Mouse (Mus musculus) forebrain, embryonic 12.5 days (tissue): ENCODE measurements around the gene Cyb5r3. TPM values are rescaled to one million over a fixed set of nuclear protein-coding genes. Genes with fewer than 3 reads are reported as not detected.
A peak's percentile ranks its signal among the peaks of the same experiment; 100 is the strongest.

ENCODE experiments used
- ATAC-seq: fragments of 200-750 bp; cut with Nextera tagmentation; 2 replicates; pipeline ENCODE4 v1.8.0; 2017; ENCODE audit warnings: moderate TSS enrichment; ENCODE audit not compliant: low FRiP score
- H3K27ac ChIP-seq: fragments of 300-500 bp; sonication (generic); 2 replicates; pipeline ENCODE4 v1.5.1; 2016; ENCODE audit warnings: mild to moderate bottlenecking
- H3K27me3 ChIP-seq: fragments of 300-500 bp; sonication (generic); 2 replicates; pipeline ENCODE4 v1.6.1; 2016; ENCODE audit warnings: mild to moderate bottlenecking
- H3K36me3 ChIP-seq: fragments of 300-500 bp; sonication (generic); replicated peaks from 2 replicates; pipeline ENCODE4 v1.6.1; 2016; ENCODE audit warnings: mild to moderate bottlenecking
- H3K4me1 ChIP-seq: fragments of 300-500 bp; sonication (generic); 2 replicates; pipeline ENCODE4 v1.6.1; 2016
- H3K4me2 ChIP-seq: fragments of 300-500 bp; sonication (generic); 2 replicates; pipeline ENCODE4 v1.6.1; 2016; ENCODE audit warnings: mild to moderate bottlenecking, moderate library complexity
- H3K4me3 ChIP-seq: fragments of 300-500 bp; sonication (generic); replicated peaks from 2 replicates; pipeline ENCODE4 v1.5.1; 2016; ENCODE audit warnings: mild to moderate bottlenecking
- H3K9ac ChIP-seq: fragments of 300-500 bp; sonication (generic); 2 replicates; pipeline ENCODE4 v1.6.1; 2016; ENCODE audit warnings: mild to moderate bottlenecking
- H3K9me3 ChIP-seq: fragments of 300-500 bp; sonication (generic); 2 replicates; pipeline ENCODE4 v1.6.1; 2016
- WGBS: fragments of 180-500 bp; shearing (Covaris S2); methylation state at CpG from one replicate; pipeline ENCODE4 v1.1.7; 2016; 5-methylcytosine and 5-hydroxymethylcytosine counted together
- polyA plus RNA-seq: library from polyadenylated mRNA; unstranded; fragments of >200 nt; fragmentation: Nextera tagmentation; extraction: Ambion mirVana; gene quantifications from 2 replicates; pipeline ENCODE4 v1.2.1, GENCODE M21; 2016

Cyb5r3 gene
- polyA plus RNA-seq, 1 experiment from 2014 or later, result 125 TPM

DNA sequence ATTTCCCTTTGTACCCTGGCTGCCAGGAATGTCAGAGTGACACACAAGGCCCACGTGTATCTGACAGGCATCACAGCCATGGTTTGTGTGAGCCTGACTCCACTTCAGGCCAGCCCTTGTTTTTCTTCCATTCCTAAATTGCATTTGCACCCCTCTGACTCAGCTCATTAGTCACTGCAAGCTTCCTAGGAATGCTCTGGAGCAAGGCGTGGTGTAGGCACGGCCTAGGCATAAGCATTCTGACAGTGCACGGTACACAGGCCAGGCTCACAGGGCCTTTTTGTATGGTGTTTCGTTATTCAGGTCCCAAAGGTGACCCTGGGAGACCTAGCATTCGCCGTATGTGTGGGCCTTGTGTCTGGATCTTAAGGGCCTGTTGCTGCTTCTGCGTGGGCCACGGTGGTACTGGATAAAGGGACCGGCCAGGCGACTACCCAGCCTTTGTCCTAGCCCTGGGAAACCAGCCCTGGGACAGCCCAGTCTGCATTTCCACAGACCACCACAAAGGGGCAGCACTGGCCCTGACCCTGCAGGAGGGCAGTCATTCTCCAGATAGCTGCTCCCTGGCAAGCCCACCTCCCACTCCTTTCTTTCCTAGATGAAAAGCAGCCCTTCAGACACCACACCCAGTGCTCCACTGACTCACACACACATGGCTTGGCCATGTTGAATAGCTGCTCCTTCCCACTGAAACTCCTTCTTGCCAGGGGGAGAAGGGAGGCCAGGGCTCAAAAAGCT lies 15.3 kb downstream of the Cyb5r3 start:
- Histone ChIP-seq H3K9me3 (no peaks in the 10 kb centered on the region), H3K9ac (no peak overlapping the region), H3K27ac (no peak overlapping the region), H3K4me2 (no peak overlapping the region), H3K4me1 (peaks cover 9% of the 10 kb centered on the region), H3K27me3 (no peaks in the 10 kb centered on the region), H3K4me3 (no peak overlapping the region), H3K36me3 (peaks cover 57% of the 10 kb centered on the region)
- ATAC-seq, result no peak
- WGBS, result 70% methylated on average over 11 of the region's 11 CpGs

DNA sequence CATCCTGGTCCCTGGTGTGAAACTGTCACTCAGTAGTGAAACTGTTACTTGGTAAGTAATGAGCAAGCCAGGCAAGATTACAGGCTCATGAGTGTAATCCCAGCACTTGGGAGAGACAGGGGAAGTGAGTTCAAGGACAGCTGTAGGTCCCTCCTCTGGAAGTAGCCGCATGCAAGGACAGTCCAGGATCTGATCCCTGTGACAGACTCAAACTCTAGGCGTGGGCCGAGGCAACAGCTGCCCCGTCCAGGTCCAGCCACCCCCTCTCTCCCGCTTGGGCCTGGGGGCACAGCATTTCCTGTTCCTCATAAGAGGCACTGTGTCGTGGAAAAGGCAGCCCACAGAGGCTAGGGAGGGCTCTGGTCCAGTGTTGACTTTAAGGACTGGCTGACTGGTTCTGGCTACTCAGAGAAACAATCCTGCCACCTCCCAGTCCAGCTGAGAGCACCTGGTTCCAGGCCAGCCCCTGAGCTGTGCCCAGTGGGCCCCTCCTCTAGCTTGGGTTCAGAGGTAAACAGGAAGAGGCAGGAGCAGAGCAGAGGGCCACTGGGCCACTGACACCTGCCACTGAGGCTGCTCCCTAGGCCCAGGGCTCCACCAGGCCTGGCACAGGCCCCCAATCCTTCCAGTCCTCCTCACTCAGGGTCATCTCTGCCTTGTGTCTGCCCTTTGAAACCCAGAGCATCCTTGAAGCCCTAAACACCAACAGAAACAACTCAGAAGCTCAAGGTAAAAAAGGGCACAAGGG lies 16.5 kb downstream of the Cyb5r3 start:
- Histone ChIP-seq H3K4me1 (peaks cover 1% of the 10 kb centered on the region; the same call in 1 of the 2 replicates), H3K9ac (peak overlapping the region; percentile 9; the same call in 1 of the 2 replicates), H3K4me2 (no peak overlapping the region), H3K9me3 (no peaks in the 10 kb centered on the region), H3K36me3 (peaks cover 52% of the 10 kb centered on the region), H3K4me3 (no peak overlapping the region), H3K27ac (no peak overlapping the region), H3K27me3 (no peaks in the 10 kb centered on the region)
- ATAC-seq, result no peak
- 87% methylated on average over 6 of the region's 6 CpGs for WGBS

DNA sequence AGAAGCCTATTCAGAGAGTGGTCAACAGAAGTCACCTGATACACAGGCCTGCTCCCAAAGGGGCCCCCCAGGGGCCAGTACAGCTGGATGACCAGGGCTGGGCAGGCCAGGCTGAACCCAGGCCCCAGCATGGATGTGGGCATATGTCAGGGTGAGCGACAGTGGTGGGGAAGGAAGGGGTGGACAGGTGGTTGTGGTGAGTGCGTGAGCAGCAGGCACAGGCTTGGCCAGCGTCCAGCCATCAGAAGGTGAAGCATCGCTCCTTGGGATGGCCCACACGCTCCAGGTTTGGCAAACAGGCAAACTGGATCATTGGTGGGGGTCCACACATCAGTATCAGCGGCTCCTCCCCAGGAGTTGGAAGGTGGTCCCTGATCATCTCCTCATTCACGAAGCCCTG lies 18.1 kb downstream of the Cyb5r3 start:
- Histone ChIP-seq H3K4me1 (peaks cover 7% of the 10 kb centered on the region; the same call in 1 of the 2 replicates), H3K36me3 (peaks cover 37% of the 10 kb centered on the region), H3K4me3 (no peak overlapping the region), H3K9me3 (no peaks in the 10 kb centered on the region), H3K27me3 (no peaks in the 10 kb centered on the region), H3K27ac (no peak overlapping the region), H3K4me2 (no peak overlapping the region), H3K9ac (no peak overlapping the region)
- WGBS, result 94% methylated on average over 7 of the region's 7 CpGs
- no peak for ATAC-seq

DNA sequence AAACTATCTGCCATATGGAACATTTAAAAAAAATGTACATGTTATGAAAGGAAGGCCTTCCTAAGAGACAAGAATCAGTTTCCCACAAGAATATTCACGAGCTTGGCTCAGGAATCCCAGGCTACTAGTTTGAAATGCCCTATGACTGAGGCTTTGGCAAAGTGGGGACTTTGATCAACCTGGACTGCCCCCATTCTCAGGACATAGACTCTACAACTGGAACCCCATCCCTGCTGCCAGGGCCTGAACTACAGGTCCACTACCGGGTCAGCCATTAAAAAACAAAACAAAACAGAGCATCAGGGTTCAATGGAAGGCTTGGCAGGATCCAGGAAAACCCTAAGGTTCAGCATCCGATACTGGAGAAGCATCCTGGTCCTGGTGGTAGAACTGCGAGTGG lies 21.7 kb downstream of the Cyb5r3 start:
- ATAC-seq, result no peak
- Histone ChIP-seq H3K9ac (no peak overlapping the region), H3K4me2 (no peak overlapping the region), H3K36me3 (peaks cover 28% of the 10 kb centered on the region), H3K27ac (peak overlapping the region; percentile 53), H3K4me3 (no peak overlapping the region), H3K27me3 (no peaks in the 10 kb centered on the region), H3K9me3 (no peaks in the 10 kb centered on the region), H3K4me1 (peaks cover 15% of the 10 kb centered on the region)
- 93% methylated on average over 4 of the region's 4 CpGs for WGBS

DNA sequence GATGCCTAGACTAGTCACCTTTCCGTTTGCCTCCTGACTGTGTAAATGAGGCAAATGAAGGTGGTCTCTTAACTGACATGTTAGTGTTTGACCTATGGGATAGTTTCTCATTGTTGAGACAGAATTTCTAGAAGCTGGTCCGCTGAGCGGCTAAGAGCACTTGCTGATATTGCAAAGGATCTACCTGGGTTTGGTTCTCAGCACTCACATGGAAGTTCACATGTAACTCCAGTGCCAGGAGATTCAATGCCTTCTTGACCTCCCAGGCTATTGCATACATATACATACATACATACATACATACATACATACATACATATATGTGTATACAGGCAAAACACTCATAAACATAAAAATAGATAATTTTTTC lies 22.3 kb downstream of the Cyb5r3 start:
- H3K27me3 ChIP-seq, result no peaks in the 10 kb centered on the region
- no peaks in the 10 kb centered on the region for H3K9me3 ChIP-seq
- WGBS, result 21% methylated on average over 3 of the region's 3 CpGs
- no peak for ATAC-seq
- peaks cover 15% of the 10 kb centered on the region for H3K4me1 ChIP-seq
- peak overlapping the region; percentile 98 for H3K27ac ChIP-seq
- H3K9ac ChIP-seq, result no peak overlapping the region; the same call in 1 of the 2 replicates
- peaks cover 32% of the 10 kb centered on the region for H3K36me3 ChIP-seq
- peak overlapping the region; percentile 79 for H3K4me2 ChIP-seq
- H3K4me3 ChIP-seq, result peak overlapping the region; percentile 96

DNA sequence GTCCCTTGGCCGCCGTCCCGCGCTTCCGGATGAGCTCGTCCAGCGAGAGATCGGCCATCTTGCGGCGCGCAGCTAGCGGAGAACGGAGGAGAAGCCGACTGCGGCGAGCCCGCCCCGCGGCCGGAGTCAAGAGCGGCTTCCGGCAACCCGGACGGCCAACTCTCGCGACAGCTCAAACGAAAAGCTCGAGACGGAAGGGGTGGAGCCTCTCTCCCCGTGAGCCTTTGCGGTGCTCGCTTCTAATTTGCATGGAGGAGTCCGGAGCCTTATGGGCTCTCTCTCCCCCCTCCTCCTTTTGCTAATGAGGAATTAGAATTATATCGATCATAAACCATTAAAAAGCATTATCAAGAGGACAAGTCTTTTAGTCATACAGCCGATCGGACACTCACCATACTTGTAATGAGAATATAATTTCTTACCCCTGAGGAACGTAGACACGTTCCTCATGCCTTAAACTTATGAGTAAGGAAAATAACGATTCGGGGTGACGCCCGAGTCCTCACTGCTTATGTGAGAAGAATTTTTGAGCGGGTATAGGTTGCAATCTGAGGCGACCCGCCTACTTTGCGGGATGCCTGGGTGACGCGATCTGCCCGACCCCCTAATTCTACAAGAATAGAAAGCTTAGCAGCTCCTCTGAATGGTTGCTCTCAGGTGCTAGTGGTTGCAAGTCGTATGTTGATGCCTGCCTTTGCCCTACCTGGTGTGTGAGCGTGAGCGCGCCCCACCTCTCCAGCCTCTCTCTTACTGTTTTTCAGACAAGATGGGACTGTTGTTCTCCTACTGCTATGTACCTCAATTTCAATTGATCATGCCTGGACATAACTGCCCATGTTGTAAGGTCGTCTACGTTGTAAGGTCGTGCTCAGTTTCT lies 23.0 kb downstream of the Cyb5r3 start, which contains the start of gene Poldip3:
Gene Poldip3, minus strand, starts transcription at position 189 of the 877 bp plus-strand sequence.
- Histone ChIP-seq H3K4me1 (peaks cover 15% of the 10 kb centered on the region), H3K36me3 (peaks cover 32% of the 10 kb centered on the region), H3K27ac (peak within 1 kb of the TSS; percentile 98), H3K4me2 (peak within 1 kb of the TSS; percentile 79), H3K27me3 (no peaks in the 10 kb centered on the region), H3K9ac (peak within 1 kb of the TSS; percentile 97), H3K9me3 (no peaks in the 10 kb centered on the region), H3K4me3 (peak within 1 kb of the TSS; percentile 96)
- under 1% methylated on average over 56 of the region's 56 CpGs for WGBS
- ATAC-seq, result peak; percentile 94

DNA sequence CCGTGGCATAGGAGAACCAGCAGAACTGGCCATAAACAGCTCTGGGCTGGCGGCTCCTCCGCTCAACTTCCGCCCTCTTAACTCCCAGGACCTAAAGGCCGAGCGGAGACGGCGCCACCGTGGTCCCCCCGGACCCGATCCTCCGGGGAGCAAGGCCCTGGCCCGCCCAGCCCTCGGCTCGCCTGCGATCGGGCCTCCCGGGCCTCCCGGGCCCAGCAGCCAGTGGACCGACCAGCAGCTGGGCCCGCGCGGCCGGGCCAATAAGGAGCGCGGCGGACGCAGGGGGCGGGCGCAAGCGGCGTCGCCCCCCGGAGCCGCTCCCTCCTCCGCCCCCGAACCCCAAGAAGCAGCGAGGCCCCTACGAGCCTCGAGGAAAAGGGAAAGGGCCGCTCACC lies 23.6 kb downstream of the Cyb5r3 start:
- WGBS, result 0% methylated on average over 35 of the region's 41 CpGs
- ATAC-seq, result peak; percentile 82
- no peaks in the 10 kb centered on the region for H3K27me3 ChIP-seq
- peak overlapping the region; percentile 97 for H3K9ac ChIP-seq
- no peaks in the 10 kb centered on the region for H3K9me3 ChIP-seq
- H3K4me3 ChIP-seq, result peak overlapping the region; percentile 96
- H3K4me1 ChIP-seq, result peaks cover 19% of the 10 kb centered on the region
- H3K4me2 ChIP-seq, result peak overlapping the region; percentile 79
- H3K27ac ChIP-seq, result peak overlapping the region; percentile 98
- H3K36me3 ChIP-seq, result peaks cover 31% of the 10 kb centered on the region

DNA sequence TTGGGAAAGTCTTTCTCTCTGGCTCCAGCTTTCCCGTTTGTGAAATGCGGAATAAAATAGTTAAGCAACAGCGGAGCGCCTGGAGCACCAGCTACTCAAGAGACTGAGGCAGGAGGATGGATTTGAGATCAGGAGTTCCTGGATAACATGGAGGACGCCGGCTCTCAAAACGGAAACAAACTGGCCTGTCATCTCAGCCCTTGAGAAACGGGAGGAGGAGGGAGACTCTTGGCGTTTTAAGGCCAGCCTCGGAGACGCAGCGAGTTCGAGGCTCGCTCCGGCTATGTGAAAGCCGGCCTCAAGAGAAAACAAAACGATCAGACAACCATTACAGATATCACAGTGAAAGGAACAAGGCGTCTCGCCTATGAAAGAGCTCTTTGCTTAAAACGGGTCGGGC lies 24.0 kb downstream of the Cyb5r3 start:
- peak overlapping the region; percentile 98 for H3K27ac ChIP-seq
- H3K9ac ChIP-seq, result peak overlapping the region; percentile 97
- H3K27me3 ChIP-seq, result no peaks in the 10 kb centered on the region
- peak overlapping the region; percentile 79 for H3K4me2 ChIP-seq
- no peaks in the 10 kb centered on the region for H3K9me3 ChIP-seq
- H3K4me1 ChIP-seq, result peaks cover 22% of the 10 kb centered on the region
- peak overlapping the region; percentile 96 for H3K4me3 ChIP-seq
- ATAC-seq, result no peak
- 5% methylated on average over 21 of the region's 21 CpGs for whole genome bisulfite sequencing
- peaks cover 27% of the 10 kb centered on the region for H3K36me3 ChIP-seq

DNA sequence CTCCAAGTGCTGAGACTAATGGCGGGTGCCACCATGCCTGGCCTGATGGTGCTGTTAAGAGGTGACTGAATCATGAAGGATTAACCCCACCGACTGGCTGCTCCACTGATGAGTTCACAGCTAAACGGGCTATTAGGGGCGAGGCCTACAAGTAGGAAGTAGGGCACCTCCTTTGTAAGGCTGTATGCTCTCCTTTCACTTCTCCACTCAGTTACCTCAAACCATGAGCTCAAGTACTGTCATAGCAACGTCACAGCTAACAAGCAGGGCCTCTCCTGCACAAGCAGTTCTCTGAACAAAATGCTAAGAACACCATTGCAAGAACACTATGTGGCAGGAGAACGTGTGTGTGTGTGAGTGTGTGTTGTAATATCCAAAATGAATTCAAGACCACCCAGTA lies 26.9 kb downstream of the Cyb5r3 start:
- no peak overlapping the region for H3K27ac ChIP-seq
- no peaks in the 10 kb centered on the region for H3K27me3 ChIP-seq
- H3K4me1 ChIP-seq, result peaks cover 32% of the 10 kb centered on the region
- ATAC-seq, result no peak
- no peaks in the 10 kb centered on the region for H3K9me3 ChIP-seq
- no peak overlapping the region for H3K9ac ChIP-seq
- WGBS, result 89% methylated on average over 6 of the region's 6 CpGs
- peaks cover 27% of the 10 kb centered on the region for H3K36me3 ChIP-seq
- H3K4me2 ChIP-seq, result no peak overlapping the region
- no peak overlapping the region for H3K4me3 ChIP-seq

DNA sequence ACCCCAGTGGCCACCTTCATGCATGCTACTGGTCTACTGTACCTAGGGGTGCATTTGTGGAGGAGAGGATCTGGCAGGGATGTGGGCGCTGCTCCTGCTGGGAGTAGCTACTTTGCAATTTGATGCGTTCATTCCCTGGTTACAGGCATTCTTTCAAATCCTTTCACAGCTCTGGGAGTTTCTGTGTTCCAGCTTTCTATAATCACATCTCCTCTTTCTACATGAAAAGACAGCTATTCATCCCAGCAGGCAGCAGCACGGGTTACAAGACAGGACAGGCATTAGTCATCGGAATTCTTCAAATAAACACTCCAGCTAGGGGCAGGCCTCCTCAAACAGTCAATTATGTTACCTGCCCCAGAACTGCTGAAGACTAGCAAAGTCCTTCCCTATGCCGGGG lies 29.5 kb downstream of the Cyb5r3 start:
- Histone ChIP-seq H3K4me1 (peaks cover 25% of the 10 kb centered on the region), H3K36me3 (peaks cover 39% of the 10 kb centered on the region), H3K4me2 (no peak overlapping the region), H3K27ac (peak overlapping the region; percentile 42; the same call in 1 of the 2 replicates), H3K9ac (no peak overlapping the region), H3K9me3 (no peaks in the 10 kb centered on the region), H3K27me3 (no peaks in the 10 kb centered on the region), H3K4me3 (no peak overlapping the region)
- no peak for ATAC-seq
- WGBS, result 29% methylated on average over 5 of the region's 5 CpGs

DNA sequence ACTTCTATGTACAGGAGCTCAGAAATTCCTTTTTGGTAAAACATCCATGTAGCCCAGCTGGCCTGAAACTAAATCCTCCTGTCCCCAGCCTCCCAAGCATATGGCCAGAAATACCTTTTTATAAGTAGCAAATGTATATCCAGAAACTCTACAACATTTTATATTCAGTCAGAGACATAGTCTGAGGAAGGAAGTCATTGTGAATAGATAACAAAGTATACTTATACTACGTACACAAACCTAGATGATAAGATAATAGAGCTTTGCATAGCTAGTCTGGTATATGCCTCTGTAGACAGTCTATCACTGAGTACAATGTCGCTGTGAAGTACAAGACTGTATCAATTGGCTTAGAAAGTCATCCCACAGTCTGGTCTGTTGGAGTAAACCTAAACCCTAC lies 36.7 kb downstream of the Cyb5r3 start:
- WGBS, result 90% methylated on average over 2 of the region's 2 CpGs
- no peaks in the 10 kb centered on the region for H3K9me3 ChIP-seq
- ATAC-seq, result no peak
- H3K4me3 ChIP-seq, result no peak overlapping the region
- no peaks in the 10 kb centered on the region for H3K4me1 ChIP-seq
- H3K9ac ChIP-seq, result no peak overlapping the region
- no peak overlapping the region for H3K27ac ChIP-seq
- H3K36me3 ChIP-seq, result peaks cover 83% of the 10 kb centered on the region
- no peak overlapping the region for H3K4me2 ChIP-seq
- H3K27me3 ChIP-seq, result no peaks in the 10 kb centered on the region

DNA sequence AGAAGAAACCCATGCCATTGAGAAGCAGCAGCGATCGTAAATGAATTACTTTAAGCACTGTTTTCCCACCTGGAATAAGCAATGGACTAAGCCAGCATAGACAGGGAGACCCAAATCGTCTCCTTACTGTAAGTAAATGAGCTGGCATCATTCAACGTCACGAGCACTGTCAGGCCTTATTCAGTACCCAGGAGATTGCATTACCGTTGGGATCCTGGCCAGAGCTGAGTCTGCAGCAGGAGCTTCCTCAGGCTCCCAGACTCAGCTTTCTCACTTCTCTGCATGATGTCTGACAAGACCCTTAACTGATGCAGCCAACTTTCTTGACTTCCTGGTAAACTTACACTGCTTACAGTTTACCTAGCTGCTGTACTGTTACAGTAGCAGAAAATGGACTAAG lies 37.7 kb downstream of the Cyb5r3 start:
- no peak overlapping the region for H3K4me2 ChIP-seq
- H3K36me3 ChIP-seq, result peaks cover 92% of the 10 kb centered on the region
- no peak overlapping the region for H3K9ac ChIP-seq
- no peaks in the 10 kb centered on the region for H3K4me1 ChIP-seq
- no peak overlapping the region for H3K27ac ChIP-seq
- no peaks in the 10 kb centered on the region for H3K9me3 ChIP-seq
- WGBS, result 93% methylated on average over 6 of the region's 6 CpGs
- no peaks in the 10 kb centered on the region for H3K27me3 ChIP-seq
- no peak for ATAC-seq
- no peak overlapping the region for H3K4me3 ChIP-seq
